Mouse (Mus musculus) urinary bladder, postnatal 4 days (tissue): ENCODE data around the gene Asap3.

Experiments
- DNase-seq, 2 experiments: peaks; one replicate each; pipeline ENCODE4 v3.0.0; 2021 to 2022; ENCODE audit warnings: low spot score in 2 of 2

The Asap3 gene

GRCm38 (mm10) chr4:136291692-136292091 is 85.5 kb downstream of the Asap3 start:
- DNase-seq: no peak
